Mouse (Mus musculus) brain, adult 2 months (tissue): ENCODE data around the gene Supt16.

Experiments
- DNase-seq: peaks from one replicate; pipeline ENCODE4 v3.0.0; 2011; ENCODE audit warnings: low read depth, low spot score

Gene Supt16

GRCm38 (mm10) chr14:52197156-52197878 lies at the start of gene Supt16:
Gene Supt16, minus strand, starts transcription at chr14:52197416.
- peak; percentile 89 for DNase-seq

GRCm38 (mm10) chr14:52246129-52246528 lies 48.9 kb upstream of the Supt16 start:
- DNase-seq, result no peak

- no peak for DNase-seq
These were observed 47.5 kb upstream of the Supt16 start for GRCm38 (mm10) chr14:52244690-52245042.

- DNase-seq, result peak; percentile 99
These were observed 46.9 kb upstream of the Supt16 start for GRCm38 (mm10) chr14:52244041-52244689.

- no peak for DNase-seq
These were observed 39.0 kb upstream of the Supt16 start for GRCm38 (mm10) chr14:52236216-52236615.

GRCm38 (mm10) chr14:52235165-52235564 lies 37.9 kb upstream of the Supt16 start:
- DNase-seq, result no peak

GRCm38 (mm10) chr14:52232249-52232648 lies 35.0 kb upstream of the Supt16 start:
- no peak for DNase-seq

- no peak for DNase-seq
These were observed 28.8 kb upstream of the Supt16 start for GRCm38 (mm10) chr14:52225972-52226371.

GRCm38 (mm10) chr14:52217261-52217660 lies 20.0 kb upstream of the Supt16 start:
- no peak for DNase-seq

GRCm38 (mm10) chr14:52199412-52199811 lies 2.2 kb upstream of the Supt16 start:
- no peak for DNase-seq

- DNase-seq, result no peak
These were observed 925 bp upstream of the Supt16 start for GRCm38 (mm10) chr14:52198141-52198540.

- no peak for DNase-seq
These were observed 723 bp downstream of the Supt16 start for GRCm38 (mm10) chr14:52196230-52197155.

- DNase-seq, result peak; percentile 30
These were observed 1.5 kb downstream of the Supt16 start for GRCm38 (mm10) chr14:52195691-52196090.

GRCm38 (mm10) chr14:52190740-52191359 lies 6.4 kb downstream of the Supt16 start:
- peak; percentile 67 for DNase-seq

- DNase-seq, result peak; percentile 7
These were observed 7.7 kb downstream of the Supt16 start for GRCm38 (mm10) chr14:52189519-52189918.

GRCm38 (mm10) chr14:52188788-52189187 lies 8.4 kb downstream of the Supt16 start:
- no peak for DNase-seq

- DNase-seq, result peak; percentile 6
These were observed 30.6 kb downstream of the Supt16 start for GRCm38 (mm10) chr14:52166571-52166970.

- no peak for DNase-seq
These were observed 36.3 kb downstream of the Supt16 start for GRCm38 (mm10) chr14:52160911-52161310.

- no peak for DNase-seq
These were observed 42.2 kb downstream of the Supt16 start for GRCm38 (mm10) chr14:52155008-52155407.

GRCm38 (mm10) chr14:52152613-52153012 lies 44.6 kb downstream of the Supt16 start:
- DNase-seq, result no peak

GRCm38 (mm10) chr14:52152179-52152578 lies 45.0 kb downstream of the Supt16 start:
- peak; percentile 71 for DNase-seq

- DNase-seq, result no peak
These were observed 47.3 kb downstream of the Supt16 start for GRCm38 (mm10) chr14:52149888-52150287.
